Mouse (Mus musculus) lung, postnatal 0 days (tissue): ENCODE data around the gene Stn1. TPM values are rescaled to one million over a fixed set of nuclear protein-coding genes. Genes with fewer than 3 reads are reported as not detected.

Source experiments
- ATAC-seq: fragments of 200-750 bp; cut with Nextera tagmentation; 2 replicates; pipeline ENCODE4 v1.8.0; 2017; ENCODE audit warnings: moderate library complexity
- DNase-seq: peaks from one replicate; pipeline ENCODE4 v3.0.0-alpha.2; 2016; ENCODE audit warnings: low spot score
- H3K27ac ChIP-seq: fragments of 300-500 bp; sonication (generic); 2 replicates; pipeline ENCODE4 v1.5.1; 2014; ENCODE audit warnings: antibody characterized with exemption, mild to moderate bottlenecking, low read length, mixed read lengths
- H3K27me3 ChIP-seq: fragments of 300-500 bp; sonication (generic); replicated peaks from 2 replicates; pipeline ENCODE4 v1.6.1; 2014; ENCODE audit warnings: low read length, mixed read lengths; ENCODE audit not compliant: insufficient read depth
- H3K36me3 ChIP-seq: fragments of 300-500 bp; sonication (generic); 2 replicates; pipeline ENCODE4 v1.6.1; 2014; ENCODE audit warnings: low read length, mixed read lengths; ENCODE audit not compliant: insufficient read depth
- H3K4me1 ChIP-seq: fragments of 300-500 bp; sonication (generic); 2 replicates; pipeline ENCODE4 v1.6.1; 2014; ENCODE audit warnings: antibody characterized with exemption, low read depth, low read length, mixed read lengths; ENCODE audit not compliant: insufficient read depth
- H3K4me2 ChIP-seq: fragments of 300-500 bp; sonication (generic); replicated peaks from 2 replicates; pipeline ENCODE4 v1.6.1; 2014; ENCODE audit warnings: low read depth, mild to moderate bottlenecking, low read length, moderate library complexity, mixed read lengths
- H3K4me3 ChIP-seq: fragments of 300-500 bp; sonication (generic); 2 replicates; pipeline ENCODE4 v1.5.1; 2014; ENCODE audit warnings: low read depth, low read length
- H3K9ac ChIP-seq: fragments of 300-500 bp; sonication (generic); replicated peaks from 2 replicates; pipeline ENCODE4 v1.6.1; 2014; ENCODE audit warnings: low read depth, mild to moderate bottlenecking
- H3K9me3 ChIP-seq: fragments of 300-500 bp; sonication (generic); 2 replicates; pipeline ENCODE4 v1.6.1; 2016; ENCODE audit warnings: low read length, mixed read lengths
- CTCF ChIP-seq: IDR thresholded peaks from 2 replicates; pipeline ENCODE4 v1.5.1; 2016; ENCODE audit warnings: antibody characterized with exemption, mild to moderate bottlenecking
- EP300 ChIP-seq: IDR thresholded peaks from 2 replicates; pipeline ENCODE4 v1.6.1; 2016; ENCODE audit warnings: antibody characterized with exemption, mild to moderate bottlenecking, control low read depth
- WGBS: fragments of 180-500 bp; shearing (Covaris S2); extraction: QIAGEN DNeasy Blood & Tissue Kit; methylation state at CpG from one replicate; pipeline ENCODE4 v1.1.7; 2014; 5-methylcytosine and 5-hydroxymethylcytosine counted together
- polyA plus RNA-seq: library from polyadenylated mRNA; unstranded; fragments of >200 nt; fragmentation: Nextera tagmentation; extraction: Ambion mirVana; gene quantifications from 2 replicates; pipeline ENCODE4 v1.2.1, GENCODE M21; 2015

The Stn1 gene
- polyA plus RNA-seq, 1 experiment from 2014 or later: 28.6 TPM

DNA sequence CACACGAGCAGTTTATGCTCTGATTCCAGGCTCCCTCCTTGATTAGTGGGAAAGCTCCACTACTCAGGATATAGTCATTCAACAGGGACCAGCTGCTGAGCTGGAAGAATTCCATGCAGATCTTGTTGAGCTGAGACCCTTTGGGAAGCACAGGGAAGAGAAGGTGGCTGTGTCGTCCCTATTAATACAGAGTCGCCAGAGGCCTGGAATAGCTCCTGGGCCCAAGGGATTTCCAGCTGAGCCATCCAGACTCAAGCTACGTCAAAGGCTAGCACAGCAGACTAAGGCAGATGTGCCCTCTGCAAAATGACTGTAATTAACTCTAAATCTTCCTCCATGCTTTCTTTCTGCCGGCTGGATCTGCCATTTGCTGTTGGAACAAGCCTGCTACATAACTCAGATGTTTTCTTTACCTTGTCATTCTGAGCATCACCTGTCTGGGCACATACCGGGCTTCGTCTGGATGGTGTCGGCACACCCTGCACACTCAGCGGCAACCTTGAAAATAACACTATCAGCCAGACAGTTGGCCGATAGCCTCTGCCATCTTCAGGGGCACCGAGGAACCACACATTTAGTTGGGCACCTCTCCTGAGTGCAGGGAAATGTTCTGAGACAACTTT is 36.8 kb downstream of the Stn1 start:
- no peak overlapping the region for H3K4me3 ChIP-seq
- WGBS: 84% methylated on average over 11 of the region's 11 CpGs
- no peaks in the 10 kb centered on the region for H3K4me1 ChIP-seq
- no peaks in the 10 kb centered on the region for H3K27me3 ChIP-seq
- H3K9me3 ChIP-seq: no peaks in the 10 kb centered on the region
- H3K27ac ChIP-seq: no peak overlapping the region
- ATAC-seq (no peak), DNase-seq (no peak)
- H3K36me3 ChIP-seq: no peaks in the 10 kb centered on the region
- no peak for TF ChIP-seq CTCF
- no peak for TF ChIP-seq EP300
- H3K4me2 ChIP-seq: no peak overlapping the region
- no peak overlapping the region for H3K9ac ChIP-seq

GRCm38 (mm10) chr19:47499841-47500240 is 37.5 kb downstream of the Stn1 start:
- H3K9me3 ChIP-seq: no peaks in the 10 kb centered on the region
- no peak for TF ChIP-seq CTCF
- no peak for TF ChIP-seq EP300
- WGBS: 87% methylated on average over 5 of the region's 5 CpGs
- H3K27me3 ChIP-seq: no peaks in the 10 kb centered on the region
- DNase-seq: no peak
- H3K4me1 ChIP-seq: no peaks in the 10 kb centered on the region
- no peak overlapping the region for H3K9ac ChIP-seq
- no peak overlapping the region for H3K4me2 ChIP-seq
- no peak for ATAC-seq
- no peaks in the 10 kb centered on the region for H3K36me3 ChIP-seq
- no peak overlapping the region for H3K4me3 ChIP-seq
- H3K27ac ChIP-seq: no peak overlapping the region

GRCm38 (mm10) chr19:47498942-47499341 is 38.4 kb downstream of the Stn1 start:
- no peak for ATAC-seq
- 48% methylated on average over 4 of the region's 4 CpGs for WGBS
- H3K27ac ChIP-seq: no peak overlapping the region

GRCm38 (mm10) chr19:47497736-47498135 is 39.6 kb downstream of the Stn1 start:
- no peak for DNase-seq
- no peaks in the 10 kb centered on the region for H3K36me3 ChIP-seq
- no peak overlapping the region for H3K4me2 ChIP-seq
- 78% methylated on average over 6 of the region's 6 CpGs for WGBS
- no peaks in the 10 kb centered on the region for H3K27me3 ChIP-seq
- H3K27ac ChIP-seq: no peak overlapping the region
- H3K4me1 ChIP-seq: no peaks in the 10 kb centered on the region
- TF ChIP-seq EP300 (no peak), CTCF (no peak)
- H3K4me3 ChIP-seq: no peak overlapping the region
- H3K9me3 ChIP-seq: no peaks in the 10 kb centered on the region
- no peak for ATAC-seq
- no peak overlapping the region for H3K9ac ChIP-seq

More at GRCm38 (mm10) chr19:47498942-47499341, 38.4 kb downstream of the Stn1 start:
- no peak overlapping the region for H3K4me3 ChIP-seq
- no peaks in the 10 kb centered on the region for H3K4me1 ChIP-seq
- H3K9ac ChIP-seq: no peak overlapping the region
- H3K9me3 ChIP-seq: no peaks in the 10 kb centered on the region
- no peak overlapping the region for H3K4me2 ChIP-seq
- H3K27me3 ChIP-seq: no peaks in the 10 kb centered on the region
- no peak for DNase-seq
- TF ChIP-seq CTCF: no peak
- TF ChIP-seq EP300: no peak
- H3K36me3 ChIP-seq: no peaks in the 10 kb centered on the region

- no peaks in the 10 kb centered on the region for H3K27me3 ChIP-seq
- H3K9ac ChIP-seq: no peak overlapping the region
- TF ChIP-seq CTCF (no peak), EP300 (no peak)
- DNase-seq (no peak), ATAC-seq (no peak)
- H3K4me3 ChIP-seq: no peak overlapping the region
- no peak overlapping the region for H3K27ac ChIP-seq
- H3K4me1 ChIP-seq: no peaks in the 10 kb centered on the region
- H3K4me2 ChIP-seq: no peak overlapping the region
- H3K36me3 ChIP-seq: no peaks in the 10 kb centered on the region
- H3K9me3 ChIP-seq: no peaks in the 10 kb centered on the region
- WGBS: 71% methylated on average over 9 of the region's 9 CpGs
These were observed 40.0 kb downstream of the Stn1 start for GRCm38 (mm10) chr19:47497313-47497712.

- Histone ChIP-seq H3K9ac (no peak overlapping the region), H3K27me3 (no peaks in the 10 kb centered on the region), H3K4me2 (no peak overlapping the region), H3K4me1 (no peaks in the 10 kb centered on the region), H3K36me3 (no peaks in the 10 kb centered on the region), H3K9me3 (peaks cover 3% of the 10 kb centered on the region; the same call in 1 of the 2 replicates), H3K27ac (no peak overlapping the region), H3K4me3 (no peak overlapping the region)
- DNase-seq: no peak
- WGBS: 74% methylated on average over 23 of the region's 23 CpGs
- no peak for ATAC-seq
- no peak for TF ChIP-seq CTCF
These were observed 44.0 kb downstream of the Stn1 start for GRCm38 (mm10) chr19:47493017-47493997.
